Mouse (Mus musculus): ENCODE data around the gene Tbx21. TPM values are rescaled to one million over a fixed set of nuclear protein-coding genes. Genes with fewer than 3 reads are reported as not detected.

The Tbx21 gene
- total RNA-seq, 1 experiment from 2014 or later = 0.39 TPM

DNA sequence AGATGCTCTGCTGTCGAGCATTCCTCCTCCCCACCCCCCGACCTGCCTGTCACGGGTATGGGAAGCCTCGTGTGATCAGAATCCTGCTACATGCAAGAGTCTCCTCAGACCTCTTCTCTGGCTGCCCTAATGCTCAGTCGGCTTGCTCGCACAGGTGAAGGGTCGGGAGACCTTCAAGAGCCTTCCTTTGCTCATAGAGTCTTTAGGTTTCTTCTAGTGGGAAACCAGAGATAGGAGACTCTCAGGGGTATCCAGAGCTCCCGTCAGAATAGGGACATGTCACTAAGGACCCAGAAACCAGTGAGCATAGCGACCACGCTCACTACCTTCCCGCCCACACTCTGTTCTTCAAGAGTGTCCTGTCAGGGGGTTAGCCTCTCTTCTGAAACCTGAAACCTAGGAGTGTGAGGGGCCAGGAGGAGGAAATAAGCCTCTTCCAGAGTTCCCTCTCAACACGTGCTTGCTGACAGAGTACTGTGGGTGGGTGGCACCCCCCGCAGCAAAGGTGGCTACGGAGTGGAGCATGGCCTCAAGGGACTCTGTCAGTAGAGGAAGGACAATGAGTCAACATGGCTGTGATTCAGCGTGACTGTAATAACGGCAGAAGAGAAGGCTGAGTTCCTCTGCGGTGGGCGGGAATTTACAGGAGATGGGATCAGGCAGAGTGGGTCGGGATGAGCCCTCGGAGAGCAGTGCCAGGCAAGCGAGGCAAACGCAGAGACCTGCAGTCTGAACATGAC, 31.6 kb downstream of the Tbx21 start:
- DNase-seq = peak; percentile 48

DNA sequence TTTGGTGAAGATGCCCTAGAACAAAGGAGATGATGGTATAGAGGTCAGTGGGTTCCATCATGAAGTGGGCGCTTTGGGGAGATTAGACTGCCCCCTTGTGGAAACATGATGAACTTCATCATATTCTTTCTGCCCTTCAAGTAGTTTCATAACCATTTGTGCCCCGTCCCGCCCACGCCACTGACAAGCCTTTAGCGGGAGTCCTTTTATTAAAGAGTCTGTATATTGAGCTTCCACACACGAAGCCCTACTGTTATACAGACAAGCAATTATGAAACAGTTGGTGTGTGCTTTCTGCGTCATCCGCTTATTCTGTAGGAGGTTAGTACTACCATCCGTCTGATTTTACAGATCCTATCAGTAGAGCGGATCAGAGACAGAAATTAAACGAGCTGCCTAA, 32.2 kb downstream of the Tbx21 start:
- peak; percentile 49 for DNase-seq

DNA sequence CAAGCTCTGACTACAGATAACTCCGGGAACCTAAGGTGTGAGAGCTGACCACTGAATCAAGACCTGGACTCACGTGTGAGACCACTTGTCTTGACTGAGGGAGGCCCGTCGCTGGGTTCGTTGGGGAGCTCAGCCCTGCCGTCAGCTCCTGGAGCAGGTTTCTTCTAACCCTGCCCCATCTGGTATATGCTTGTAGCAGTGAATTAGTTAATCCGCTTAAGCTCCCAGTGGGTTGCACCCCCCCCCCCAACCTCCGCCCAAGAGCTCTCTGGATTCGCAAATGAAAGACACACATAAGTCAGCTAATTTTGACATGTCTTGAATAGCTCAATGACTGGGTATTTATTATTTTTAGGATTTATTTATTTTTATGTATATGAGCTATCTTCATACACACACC, 34.8 kb downstream of the Tbx21 start:
- no peak for DNase-seq

DNA sequence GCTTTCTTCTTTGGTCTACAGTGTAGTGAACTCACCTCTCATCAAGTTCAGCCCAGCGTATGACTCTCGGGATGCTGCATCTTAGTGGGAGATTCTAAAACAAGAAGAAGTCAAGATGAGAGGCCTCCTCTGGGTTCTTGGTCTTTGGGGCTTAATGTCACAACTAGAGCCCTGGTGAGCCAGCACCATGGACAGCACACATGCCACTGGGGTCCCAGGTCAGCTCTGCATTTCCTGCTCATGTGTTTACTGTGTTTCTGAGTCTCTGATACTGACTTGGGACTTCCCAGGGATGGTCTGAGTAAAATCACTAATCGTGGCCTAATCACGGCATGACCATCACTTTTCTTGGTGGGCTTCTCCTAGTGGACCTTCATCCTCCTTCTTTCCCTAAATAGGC, 36.4 kb downstream of the Tbx21 start:
- no peak for DNase-seq

DNA sequence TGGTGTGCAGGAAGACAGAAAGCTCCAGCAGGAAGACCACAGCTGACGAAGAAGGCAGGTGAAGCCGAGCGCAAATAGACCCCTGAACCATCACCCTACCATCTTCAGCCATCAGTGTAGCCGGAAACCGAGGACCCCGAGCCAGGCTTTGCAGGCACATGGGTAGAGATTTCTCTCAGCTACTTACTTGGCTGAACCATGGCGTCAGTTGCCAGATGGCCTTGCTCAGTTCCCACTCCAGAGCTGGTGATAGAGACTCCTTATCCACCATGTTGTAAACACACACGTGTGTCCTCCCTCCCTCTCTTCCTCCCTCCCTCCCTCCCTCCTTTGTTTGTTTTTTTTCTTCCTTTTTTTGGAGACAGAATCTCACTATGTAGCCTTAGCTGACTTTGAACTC, 40.9 kb downstream of the Tbx21 start:
- DNase-seq = no peak

DNA sequence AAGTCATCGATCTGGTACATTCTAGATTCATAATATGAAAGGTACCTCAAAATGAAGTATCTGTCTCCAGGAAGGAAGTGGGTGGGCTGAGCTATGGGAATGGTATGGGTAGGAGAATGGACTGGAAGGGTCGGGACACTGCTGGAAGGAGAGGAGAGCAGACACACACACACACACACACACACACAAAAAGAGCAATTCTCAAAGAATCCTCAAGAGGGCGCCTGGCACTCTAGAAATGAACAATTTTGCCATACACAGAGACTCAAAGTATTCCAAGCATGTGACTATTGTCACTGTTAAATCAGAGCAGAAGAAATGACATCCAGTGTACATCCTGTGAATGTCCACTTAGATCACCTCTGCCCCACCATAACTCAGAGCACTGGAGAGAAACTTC, 42.6 kb downstream of the Tbx21 start:
- DNase-seq = no peak

DNA sequence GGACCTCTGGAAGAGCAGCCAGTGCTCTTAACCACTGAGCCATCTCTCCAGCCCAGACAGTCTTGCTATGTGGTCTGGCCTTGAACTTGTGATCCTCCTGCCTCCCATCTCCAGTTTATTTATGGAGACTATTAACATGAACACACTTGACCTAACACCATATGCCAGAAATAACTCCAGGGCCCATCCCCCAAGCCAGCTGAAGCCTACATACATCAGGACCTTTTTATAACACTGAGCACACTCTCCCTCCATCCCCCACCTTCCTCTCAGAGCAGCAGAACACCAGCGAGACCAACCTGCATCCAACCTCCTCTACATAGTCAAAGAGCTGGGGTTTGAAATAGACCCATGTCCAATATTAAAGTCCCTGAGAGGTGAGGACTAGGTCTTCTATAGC, 44.0 kb downstream of the Tbx21 start:
- no peak for DNase-seq

DNA sequence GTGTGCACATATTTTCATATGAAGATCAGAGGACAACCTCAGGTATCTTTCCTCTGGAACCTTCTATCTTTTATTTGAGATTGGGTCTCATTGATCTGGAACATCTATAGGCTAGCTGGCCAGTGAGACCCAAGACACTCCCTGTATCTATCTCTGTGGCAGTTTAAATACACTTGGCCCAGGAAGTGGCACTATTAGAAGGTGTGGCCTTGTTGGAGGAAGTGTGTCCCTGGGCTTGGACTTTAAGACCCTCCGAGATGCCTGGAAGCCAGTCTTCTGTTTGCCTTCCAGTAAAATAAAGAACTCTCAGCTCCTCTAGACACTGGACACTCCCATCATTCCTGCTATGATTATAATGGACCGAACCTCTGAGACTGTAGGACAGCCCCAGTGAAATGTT, 45.4 kb downstream of the Tbx21 start:
- DNase-seq = no peak

DNA sequence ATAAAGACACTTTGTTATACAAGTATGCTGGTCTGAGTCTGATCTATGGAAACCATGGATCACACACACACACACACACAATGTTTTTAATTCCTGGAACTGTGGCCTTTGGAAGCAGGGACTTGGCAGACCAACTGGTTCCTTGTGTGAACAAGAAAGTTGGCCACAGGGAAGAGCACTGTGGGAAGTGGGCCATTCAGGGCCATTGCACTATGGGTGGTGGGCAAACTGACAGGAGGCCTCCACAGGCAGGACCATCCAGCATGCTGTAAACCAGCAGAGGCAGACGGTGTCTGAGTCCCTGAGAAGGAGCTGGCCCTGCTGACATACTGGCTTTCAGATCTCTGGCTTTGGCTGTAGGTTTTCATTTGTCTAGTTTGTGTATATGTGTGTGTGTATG, 45.8 kb downstream of the Tbx21 start:
- DNase-seq = no peak

DNA sequence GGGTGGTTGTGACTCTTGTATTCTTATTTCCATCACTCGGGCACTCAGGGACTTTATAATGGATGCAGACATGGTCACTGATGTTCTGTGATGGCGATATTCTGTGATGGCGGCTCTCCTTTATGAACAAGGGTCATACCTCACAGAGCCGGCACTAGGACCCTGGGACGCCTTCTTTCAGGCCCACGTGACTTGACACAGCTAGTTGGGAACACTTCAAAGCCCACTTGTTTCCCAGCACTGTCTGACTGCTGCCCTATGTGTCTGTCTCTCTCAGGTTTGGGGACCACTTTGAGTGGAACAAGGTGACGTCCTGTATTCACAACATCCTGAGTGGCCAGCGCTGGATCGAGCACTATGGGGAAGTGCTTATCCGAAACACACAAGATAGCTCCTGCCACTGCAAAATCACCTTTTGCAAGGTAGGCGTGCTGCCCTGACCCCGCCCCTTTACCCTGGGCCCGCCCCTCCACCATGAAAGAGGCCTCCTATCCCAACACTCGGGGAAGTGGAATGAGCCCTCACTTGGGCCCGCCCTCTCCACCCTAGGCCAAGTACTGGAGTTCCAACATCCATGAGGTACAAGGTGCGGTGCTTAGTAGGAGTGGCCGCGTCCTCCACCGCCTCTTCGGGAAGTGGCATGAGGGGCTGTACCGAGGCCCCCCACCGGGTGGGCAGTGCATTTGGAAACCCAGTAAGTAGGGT, 48.3 kb downstream of the Tbx21 start:
- no peak for DNase-seq

DNA sequence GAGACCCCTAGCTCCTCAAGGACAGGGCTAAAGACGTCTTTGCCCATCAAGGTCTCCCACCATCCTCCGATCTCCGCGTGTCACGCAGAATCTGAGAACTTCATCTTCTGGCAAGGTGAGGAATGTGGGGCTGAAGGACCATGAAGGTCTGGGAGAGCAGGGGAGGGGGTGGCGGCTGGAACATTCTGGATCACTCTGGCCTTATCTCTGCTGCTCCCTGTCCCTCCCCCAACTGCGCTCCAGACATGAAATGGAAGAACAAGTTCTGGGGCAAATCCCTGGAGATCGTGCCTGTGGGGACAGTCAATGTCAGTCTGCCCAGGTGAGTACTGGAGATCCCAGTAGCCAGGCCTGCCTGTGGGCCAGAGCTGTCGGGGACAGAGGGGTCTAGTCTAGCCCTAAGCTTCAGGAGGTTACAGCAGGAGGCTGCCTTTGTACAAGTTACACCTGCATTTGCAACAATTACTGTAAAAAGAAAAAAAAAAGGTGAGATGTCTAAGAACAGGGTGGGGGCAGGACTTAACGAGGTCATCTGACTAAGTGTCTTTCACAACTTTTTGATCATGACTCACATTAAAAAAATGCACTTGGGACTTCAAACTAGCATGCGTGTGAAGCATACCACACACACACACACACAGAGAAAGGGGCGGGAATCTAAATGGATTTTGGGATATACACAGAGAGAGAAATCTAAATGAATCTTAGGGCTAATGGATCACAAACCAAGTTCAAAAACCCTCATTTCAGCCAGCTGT, 49.4 kb downstream of the Tbx21 start:
- DNase-seq = no peak

DNA sequence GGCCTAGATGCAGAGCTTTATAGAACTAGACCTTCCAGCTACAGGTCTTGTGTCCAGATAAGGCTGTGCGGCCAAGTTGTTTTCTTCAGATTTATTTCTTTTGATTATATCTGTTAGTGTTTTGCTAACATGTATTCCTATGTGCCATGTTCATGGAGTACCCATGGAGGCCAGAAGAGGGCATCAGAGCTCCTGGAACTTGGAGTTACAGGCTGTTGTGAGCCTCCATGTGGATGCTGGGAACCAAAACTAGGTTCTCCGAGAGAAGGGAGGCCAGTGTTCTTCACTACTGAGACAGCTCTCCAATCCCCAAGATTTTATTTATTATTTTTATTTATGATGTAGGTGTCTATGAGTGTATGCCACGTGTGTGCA, 51.2 kb downstream of the Tbx21 start:
- no peak for DNase-seq

DNA sequence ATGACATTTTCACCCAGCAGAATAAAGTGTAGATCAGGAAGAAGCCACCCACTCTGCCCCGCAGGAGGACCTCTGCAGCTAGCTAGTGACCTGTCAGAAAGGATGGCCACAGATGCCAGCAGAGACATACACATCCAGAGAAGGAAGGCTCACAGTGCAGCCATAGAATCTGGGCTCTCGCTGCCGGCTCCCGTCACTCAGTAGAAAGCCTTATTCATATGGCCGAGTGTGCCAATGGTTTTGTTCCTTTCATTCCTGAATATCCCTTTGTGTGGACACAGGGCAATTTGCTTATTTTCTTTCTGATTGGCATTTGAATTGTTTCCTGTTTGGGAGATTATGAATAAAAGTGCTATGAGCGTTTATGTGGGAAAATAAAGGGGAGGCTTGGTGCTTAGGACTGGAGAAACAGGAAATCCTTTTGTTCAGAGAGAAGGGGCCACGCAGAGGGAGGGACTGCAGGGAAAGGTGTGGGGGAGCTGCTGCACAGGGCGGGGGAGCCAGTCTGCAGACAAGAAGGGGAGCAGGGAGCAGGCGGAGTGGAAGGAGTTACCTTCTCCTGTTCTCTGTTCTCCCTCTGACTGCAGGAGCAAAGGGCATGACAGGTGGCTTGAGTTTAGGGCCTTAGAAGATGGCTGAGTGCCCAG, 51.7 kb downstream of the Tbx21 start:
- no peak for DNase-seq

DNA sequence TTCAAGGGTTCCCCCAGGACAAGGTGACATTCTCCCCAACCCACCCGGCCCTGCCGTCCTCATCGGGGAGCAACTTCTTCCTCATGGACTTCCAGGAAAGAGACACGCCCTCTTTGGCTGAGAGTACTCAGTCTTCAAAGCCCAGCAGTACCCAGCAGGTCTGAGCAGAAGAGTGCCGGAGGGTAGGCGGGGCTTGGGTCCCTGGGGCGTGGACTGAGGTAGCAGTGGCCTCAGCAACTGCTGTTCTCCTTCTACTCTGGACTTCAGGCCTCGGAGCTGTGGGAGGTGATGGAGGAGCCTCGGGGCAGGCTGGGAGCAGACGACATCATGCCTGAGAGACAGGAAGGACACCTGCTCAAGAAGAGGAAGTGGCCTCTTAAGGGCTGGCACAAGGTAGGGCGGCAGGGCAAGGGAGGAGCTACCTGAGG, 62.9 kb downstream of the Tbx21 start:
- peak; percentile 46 for DNase-seq

DNA sequence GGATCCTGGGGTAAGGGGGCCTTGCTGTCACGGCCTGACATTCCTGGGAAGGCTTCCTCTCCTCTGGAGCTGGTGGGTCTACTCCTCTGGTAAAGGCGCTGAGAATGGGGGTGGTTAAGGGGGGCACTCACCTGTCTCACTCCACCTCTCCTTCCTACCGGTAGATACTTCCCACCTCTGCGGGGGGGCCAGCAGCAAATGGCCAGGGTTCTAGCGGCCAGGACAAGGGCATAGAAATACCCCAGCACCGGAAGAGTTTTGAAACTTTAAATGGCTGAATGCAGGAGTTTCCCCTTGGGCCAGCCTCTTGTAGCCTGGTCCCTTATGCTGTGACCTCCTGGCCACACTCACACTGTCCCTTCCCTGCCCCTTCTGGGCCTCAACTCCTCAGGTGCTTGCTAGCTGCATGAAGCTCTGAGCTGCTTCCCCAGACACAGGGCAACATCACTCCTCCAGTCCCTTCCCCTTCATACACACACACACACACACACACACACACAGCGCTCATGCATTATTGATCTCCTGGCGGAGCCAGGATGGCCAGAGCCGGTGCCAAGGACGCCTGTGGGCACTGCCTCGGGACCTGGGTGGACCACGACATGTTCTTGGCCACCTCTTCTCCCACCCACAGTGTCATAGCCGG, 64.1 kb downstream of the Tbx21 start:
- DNase-seq = no peak

DNA sequence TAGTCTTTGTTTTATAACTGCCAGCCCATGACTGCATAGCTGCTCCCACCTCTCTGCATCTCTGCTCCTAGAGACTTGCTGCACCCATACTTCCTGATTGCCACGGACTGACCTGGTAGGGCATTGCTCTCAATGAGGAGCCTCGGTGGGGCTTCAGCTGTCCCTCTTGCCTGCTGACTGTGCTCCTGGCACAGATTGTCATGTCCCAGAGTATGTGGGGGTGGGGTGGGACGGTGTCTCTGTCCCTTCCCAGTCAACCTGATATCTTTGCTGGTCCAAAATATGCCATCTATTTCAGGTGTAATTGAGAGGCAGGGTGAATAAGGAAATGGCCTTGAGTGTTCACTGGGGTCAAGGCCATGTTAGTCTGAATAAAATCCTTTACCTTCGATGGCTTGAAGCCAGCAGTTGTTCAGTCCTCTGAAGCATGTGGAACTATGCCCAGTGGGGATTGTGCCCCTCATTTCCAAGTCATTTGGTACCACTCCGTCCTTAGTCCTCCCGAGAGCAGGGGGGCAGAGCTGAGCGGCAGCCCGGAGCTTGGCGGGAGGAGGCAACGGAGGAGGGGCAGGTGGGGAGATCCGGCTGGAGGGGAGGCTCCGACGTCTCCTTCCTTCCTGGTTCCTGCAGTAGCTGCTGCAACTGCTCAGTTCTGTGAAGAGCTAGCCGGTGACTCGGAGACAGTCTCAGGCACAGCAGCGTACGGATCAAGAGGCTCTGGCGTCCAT, 64.8 kb downstream of the Tbx21 start, which contains the start of gene Osbpl7:
Gene Osbpl7 (plus strand): TSS at position 413 of the 728 bp plus-strand sequence.
- DNase-seq = peak; percentile 78

DNA sequence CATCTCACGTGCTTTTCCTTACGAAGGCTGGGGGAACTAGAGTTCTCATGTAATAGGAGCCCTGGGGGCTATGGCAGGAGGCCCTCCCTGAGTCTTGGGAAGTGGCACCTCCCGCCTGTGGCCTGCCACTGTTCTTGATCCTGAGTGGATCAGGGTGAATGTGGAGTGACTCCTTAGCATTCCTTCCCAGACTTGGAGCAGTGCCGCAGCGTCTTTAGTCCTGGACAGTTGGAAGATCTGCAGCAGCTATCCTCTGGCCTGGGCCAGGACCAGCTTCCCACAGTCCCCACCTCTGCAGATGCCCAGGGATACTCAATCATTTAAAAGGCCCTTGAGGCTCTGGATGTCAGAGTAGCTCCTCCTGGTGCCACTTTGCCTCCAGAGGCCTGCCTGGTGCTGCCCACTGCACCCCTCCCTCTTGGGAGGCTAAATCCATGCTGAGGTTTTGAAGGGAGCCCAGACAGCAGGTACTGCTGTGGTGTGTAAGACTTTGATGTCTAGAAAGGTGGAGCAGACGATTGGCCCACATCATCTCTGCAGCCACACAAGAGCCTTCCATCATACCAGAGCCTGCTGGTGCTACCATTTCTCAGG, 65.5 kb downstream of the Tbx21 start:
- no peak for DNase-seq

DNA sequence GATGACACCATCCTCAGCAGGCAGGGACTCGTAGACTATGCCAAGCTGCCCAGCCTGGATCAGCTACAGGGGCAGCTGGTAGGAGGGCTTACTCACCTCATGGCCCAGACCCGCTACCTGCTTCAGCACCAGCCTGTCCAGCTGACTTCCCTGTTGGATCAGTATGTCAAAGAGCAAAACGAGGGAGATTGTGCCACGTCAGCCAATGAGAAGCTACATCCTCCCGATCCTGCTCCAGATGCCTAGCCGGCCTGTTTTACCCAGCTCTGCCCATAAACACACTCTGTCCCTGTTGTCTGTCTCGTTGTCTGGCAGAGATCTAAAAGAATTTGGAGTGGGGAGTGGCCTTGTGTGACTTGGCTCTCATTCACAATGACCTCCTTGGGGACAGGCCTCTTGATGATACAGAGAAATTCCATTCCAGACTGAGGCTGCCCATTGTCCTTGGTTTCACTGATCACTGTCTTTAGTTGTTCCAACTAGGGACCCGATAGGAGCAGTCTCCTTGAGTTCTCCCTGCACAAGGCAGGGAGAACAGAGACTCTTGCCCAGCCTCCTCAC, 67.0 kb downstream of the Tbx21 start:
- peak; percentile 29 for DNase-seq

Data from adrenal gland, postnatal 25 days (tissue).